Mouse (Mus musculus): ENCODE data around the gene Micall2. TPM values are rescaled to one million over a fixed set of nuclear protein-coding genes. Genes with fewer than 3 reads are reported as not detected.

Micall2 gene
- polyA plus RNA-seq, 1 experiment from 2014 or later, result 5.4 TPM

DNA sequence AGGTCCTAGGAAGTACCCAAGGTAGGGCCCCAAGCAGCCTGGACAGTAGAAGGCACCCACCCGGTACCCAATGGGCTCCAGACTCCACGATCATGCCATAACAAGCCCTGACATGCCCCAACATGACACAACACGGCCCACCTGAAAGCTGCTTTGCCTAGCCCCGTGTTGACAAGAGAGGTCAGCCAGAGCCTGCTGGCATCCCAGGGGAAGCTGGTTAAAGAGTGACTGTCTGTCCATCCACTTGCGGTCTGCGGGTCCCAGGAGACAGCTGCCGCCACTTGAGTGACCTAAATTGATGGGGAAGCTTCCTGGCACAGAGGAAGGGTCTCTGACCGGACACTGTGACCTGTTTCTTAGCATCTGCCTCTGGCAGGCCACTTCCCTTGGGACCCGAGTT is 13.0 kb downstream of the Micall2 start:
- H3K4me3 ChIP-seq (ENCODE audit: low read depth, low read length), result no peak overlapping the region
- 79% methylated on average over 9 of the region's 9 CpGs for WGBS
- no peak for DNase-seq (ENCODE audit: low spot score)
- H3K4me2 ChIP-seq (ENCODE audit: low read depth, low read length, severe bottlenecking), result no peak overlapping the region
- no peaks in the 10 kb centered on the region for H3K9me3 ChIP-seq (ENCODE audit: control insufficient read depth, low read length)
- ATAC-seq (replicated peaks; ENCODE audit: low FRiP score), result no peak
- no peaks in the 10 kb centered on the region for H3K36me3 ChIP-seq (ENCODE audit: control insufficient read depth, insufficient read depth, low read length)
- H3K27me3 ChIP-seq (ENCODE audit: control insufficient read depth, insufficient read depth, low read length), result no peaks in the 10 kb centered on the region
- H3K27ac ChIP-seq (ENCODE audit: low read depth, low read length), result no peak overlapping the region
- H3K4me1 ChIP-seq (replicated peaks; ENCODE audit: control insufficient read depth, insufficient read depth, low read length), result peaks cover 4% of the 10 kb centered on the region; the same call in 1 of the 2 replicates
- no peak overlapping the region for H3K9ac ChIP-seq (ENCODE audit: low read length)

DNA sequence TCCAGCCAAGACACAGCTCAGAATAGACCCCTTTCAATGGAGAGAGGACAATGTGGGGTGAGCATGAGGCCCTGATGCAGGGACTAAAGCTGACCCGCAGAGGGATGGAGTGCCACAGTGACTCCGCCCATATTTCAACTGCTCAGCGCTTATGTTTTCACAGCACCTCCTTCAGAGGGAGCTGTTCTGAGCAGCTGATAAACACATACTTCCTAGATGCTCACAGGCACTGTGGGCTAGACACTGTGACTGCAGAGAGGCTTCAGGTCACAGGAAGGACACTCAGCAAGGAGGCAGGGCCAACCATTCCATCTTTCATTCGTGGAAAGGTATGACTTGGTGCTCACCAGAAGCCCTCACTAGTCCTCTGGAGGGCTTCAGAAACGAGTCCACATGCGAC is 13.4 kb downstream of the Micall2 start:
- Histone ChIP-seq H3K9ac (ENCODE audit: low read length) (no peak overlapping the region), H3K9me3 (ENCODE audit: control insufficient read depth, low read length) (no peaks in the 10 kb centered on the region), H3K27ac (ENCODE audit: low read depth, low read length) (no peak overlapping the region), H3K27me3 (ENCODE audit: control insufficient read depth, insufficient read depth, low read length) (no peaks in the 10 kb centered on the region), H3K36me3 (ENCODE audit: control insufficient read depth, insufficient read depth, low read length) (no peaks in the 10 kb centered on the region), H3K4me3 (ENCODE audit: low read depth, low read length) (no peak overlapping the region), H3K4me1 (replicated peaks; ENCODE audit: control insufficient read depth, insufficient read depth, low read length) (peaks cover 4% of the 10 kb centered on the region; the same call in 1 of the 2 replicates), H3K4me2 (ENCODE audit: low read depth, low read length, severe bottlenecking) (no peak overlapping the region)
- DNase-seq (ENCODE audit: low spot score) (no peak), ATAC-seq (replicated peaks; ENCODE audit: low FRiP score) (no peak)
- WGBS, result 74% methylated on average over 6 of the region's 6 CpGs

DNA sequence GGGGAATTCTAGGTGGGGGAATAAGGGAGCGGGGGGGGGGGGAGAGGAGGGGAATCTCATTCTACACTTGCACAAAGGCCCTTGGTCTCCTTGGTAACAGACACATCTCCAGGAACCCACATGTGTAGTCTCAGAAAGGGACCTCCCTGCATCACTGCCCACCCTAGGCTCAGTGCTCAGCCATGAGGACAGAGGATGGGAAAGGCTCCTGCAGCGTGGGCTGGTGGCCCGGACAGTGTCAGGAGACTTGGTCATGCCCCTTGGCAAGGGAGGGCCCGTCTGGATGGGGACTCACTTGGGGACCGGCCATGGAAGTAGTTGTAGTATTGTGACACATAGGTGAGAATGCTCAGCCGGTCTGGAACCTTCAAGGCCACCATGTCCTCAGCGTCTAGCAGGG is 17.2 kb downstream of the Micall2 start:
- H3K4me2 ChIP-seq (ENCODE audit: low read depth, low read length, severe bottlenecking), result no peak overlapping the region
- H3K4me1 ChIP-seq (replicated peaks; ENCODE audit: control insufficient read depth, insufficient read depth, low read length), result no peaks in the 10 kb centered on the region
- no peak for DNase-seq (ENCODE audit: low spot score)
- no peaks in the 10 kb centered on the region for H3K9me3 ChIP-seq (ENCODE audit: control insufficient read depth, low read length)
- H3K36me3 ChIP-seq (ENCODE audit: control insufficient read depth, insufficient read depth, low read length), result no peaks in the 10 kb centered on the region
- 85% methylated on average over 7 of the region's 7 CpGs for WGBS
- H3K27ac ChIP-seq (ENCODE audit: low read depth, low read length), result no peak overlapping the region
- H3K9ac ChIP-seq (ENCODE audit: low read length), result no peak overlapping the region
- no peaks in the 10 kb centered on the region for H3K27me3 ChIP-seq (ENCODE audit: control insufficient read depth, insufficient read depth, low read length)
- no peak overlapping the region for H3K4me3 ChIP-seq (ENCODE audit: low read depth, low read length)
- ATAC-seq (replicated peaks; ENCODE audit: low FRiP score), result no peak

DNA sequence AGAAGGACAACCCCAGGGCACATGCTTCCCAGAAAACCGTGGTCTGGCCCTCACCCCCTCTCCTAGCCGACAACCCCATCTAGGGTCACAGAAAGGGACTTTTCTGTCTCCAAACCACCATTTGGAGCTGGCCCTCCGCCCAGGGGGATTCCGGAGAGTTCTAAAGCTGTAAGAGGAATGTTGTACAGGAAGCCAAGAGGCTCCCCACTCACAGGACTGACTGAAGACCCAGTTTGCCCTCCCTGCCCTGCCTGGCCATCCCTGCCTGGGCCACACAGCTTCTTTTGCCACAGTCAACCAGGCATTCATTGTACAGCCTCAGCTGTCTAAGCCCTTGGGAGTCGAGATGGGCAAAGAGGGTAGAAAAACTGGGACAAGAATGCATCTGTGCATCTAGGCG is 17.6 kb downstream of the Micall2 start:
- no peak for DNase-seq (ENCODE audit: low spot score)
- Histone ChIP-seq H3K27ac (ENCODE audit: low read depth, low read length) (no peak overlapping the region), H3K9me3 (ENCODE audit: control insufficient read depth, low read length) (no peaks in the 10 kb centered on the region), H3K4me1 (replicated peaks; ENCODE audit: control insufficient read depth, insufficient read depth, low read length) (no peaks in the 10 kb centered on the region), H3K27me3 (ENCODE audit: control insufficient read depth, insufficient read depth, low read length) (no peaks in the 10 kb centered on the region), H3K9ac (ENCODE audit: low read length) (no peak overlapping the region), H3K36me3 (ENCODE audit: control insufficient read depth, insufficient read depth, low read length) (no peaks in the 10 kb centered on the region), H3K4me2 (ENCODE audit: low read depth, low read length, severe bottlenecking) (no peak overlapping the region), H3K4me3 (ENCODE audit: low read depth, low read length) (no peak overlapping the region)
- ATAC-seq (replicated peaks; ENCODE audit: low FRiP score), result no peak
- WGBS, result 78% methylated on average over 6 of the region's 6 CpGs

DNA sequence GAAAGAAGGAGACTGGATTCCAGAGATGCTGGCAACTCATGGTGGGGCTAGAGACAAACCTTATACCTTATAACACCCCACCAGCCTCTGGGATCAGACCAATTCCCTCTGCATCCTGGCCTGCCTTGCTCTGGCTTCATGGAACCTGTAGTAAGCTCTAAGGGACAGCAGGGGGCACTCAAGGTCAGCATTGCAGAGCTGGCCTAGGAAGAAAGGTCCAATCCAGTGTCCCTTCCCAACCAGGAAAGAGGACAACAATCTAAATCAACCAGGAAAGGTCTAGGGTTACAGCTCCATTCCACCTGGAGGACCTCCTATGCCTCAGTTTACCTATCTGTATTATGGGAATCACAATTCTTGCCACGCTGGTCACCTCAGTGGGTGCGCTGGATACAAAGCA is 18.4 kb downstream of the Micall2 start:
- Histone ChIP-seq H3K4me1 (replicated peaks; ENCODE audit: control insufficient read depth, insufficient read depth, low read length) (no peaks in the 10 kb centered on the region), H3K9ac (ENCODE audit: low read length) (no peak overlapping the region), H3K27me3 (ENCODE audit: control insufficient read depth, insufficient read depth, low read length) (no peaks in the 10 kb centered on the region), H3K36me3 (ENCODE audit: control insufficient read depth, insufficient read depth, low read length) (no peaks in the 10 kb centered on the region), H3K27ac (ENCODE audit: low read depth, low read length) (no peak overlapping the region), H3K4me2 (ENCODE audit: low read depth, low read length, severe bottlenecking) (no peak overlapping the region), H3K4me3 (ENCODE audit: low read depth, low read length) (no peak overlapping the region), H3K9me3 (ENCODE audit: control insufficient read depth, low read length) (no peaks in the 10 kb centered on the region)
- no peak for ATAC-seq (replicated peaks; ENCODE audit: low FRiP score)
- peak; percentile 74 for DNase-seq (ENCODE audit: low spot score)
- WGBS, result 87% methylated on average over 2 of the region's 2 CpGs

DNA sequence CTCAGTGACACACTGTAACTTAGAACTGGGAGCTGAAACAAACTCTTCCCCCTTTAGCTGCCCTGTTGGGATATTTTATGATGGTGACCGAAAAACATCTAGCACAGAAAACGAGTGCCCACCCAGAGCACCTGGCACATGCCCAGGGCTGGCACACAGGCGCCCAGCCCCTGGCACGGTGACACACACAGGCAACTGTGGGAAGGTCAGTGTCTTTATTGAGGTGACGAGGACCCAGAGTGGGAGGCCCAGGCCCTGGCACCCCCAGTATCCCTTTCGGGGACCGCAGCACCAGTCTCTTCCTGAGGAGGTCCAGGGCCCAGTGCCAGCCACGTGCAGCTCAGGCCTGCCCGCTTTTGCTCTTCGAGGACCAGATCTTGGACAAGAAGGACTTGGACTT is 29.6 kb downstream of the Micall2 start:
- H3K36me3 ChIP-seq (ENCODE audit: control insufficient read depth, insufficient read depth, low read length), result no peaks in the 10 kb centered on the region; the same call in 1 of the 2 replicates
- DNase-seq (ENCODE audit: low spot score) (no peak), ATAC-seq (replicated peaks; ENCODE audit: low FRiP score) (no peak)
- no peaks in the 10 kb centered on the region for H3K4me1 ChIP-seq (replicated peaks; ENCODE audit: control insufficient read depth, insufficient read depth, low read length)
- H3K27me3 ChIP-seq (ENCODE audit: control insufficient read depth, insufficient read depth, low read length), result no peaks in the 10 kb centered on the region
- no peaks in the 10 kb centered on the region for H3K9me3 ChIP-seq (ENCODE audit: control insufficient read depth, low read length)
- WGBS, result 93% methylated on average over 10 of the region's 10 CpGs
- no peak overlapping the region for H3K9ac ChIP-seq (ENCODE audit: low read length)
- no peak overlapping the region for H3K4me3 ChIP-seq (ENCODE audit: low read depth, low read length)
- no peak overlapping the region for H3K4me2 ChIP-seq (ENCODE audit: low read depth, low read length, severe bottlenecking)
- no peak overlapping the region for H3K27ac ChIP-seq (ENCODE audit: low read depth, low read length)

DNA sequence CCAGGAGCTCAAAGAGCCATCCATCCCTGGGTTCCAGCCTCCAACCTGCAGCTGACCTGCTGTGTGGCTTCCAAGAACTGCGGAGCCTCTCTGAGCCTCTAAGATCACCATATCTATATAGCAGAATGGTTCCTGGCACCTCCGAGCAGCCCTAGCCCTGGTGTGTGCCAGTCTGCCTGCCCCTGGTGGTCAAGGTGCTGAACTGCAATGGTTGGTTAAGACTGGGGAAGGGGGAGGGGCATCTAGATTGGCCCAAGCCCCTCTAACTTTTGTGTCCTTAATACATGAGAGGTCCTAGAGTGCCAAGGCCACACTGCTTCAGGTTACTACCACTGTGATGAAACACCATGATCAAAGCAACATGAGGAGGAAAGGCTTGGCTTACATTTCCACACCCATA is 33.2 kb downstream of the Micall2 start:
- no peak overlapping the region for H3K27ac ChIP-seq (ENCODE audit: low read depth, low read length)
- ATAC-seq (replicated peaks; ENCODE audit: low FRiP score), result no peak
- no peak overlapping the region for H3K9ac ChIP-seq (ENCODE audit: low read length)
- H3K27me3 ChIP-seq (ENCODE audit: control insufficient read depth, insufficient read depth, low read length), result no peaks in the 10 kb centered on the region
- peak; percentile 68 for DNase-seq (ENCODE audit: low spot score)
- no peaks in the 10 kb centered on the region for H3K4me1 ChIP-seq (replicated peaks; ENCODE audit: control insufficient read depth, insufficient read depth, low read length)
- no peak overlapping the region for H3K4me2 ChIP-seq (ENCODE audit: low read depth, low read length, severe bottlenecking)
- no peaks in the 10 kb centered on the region for H3K36me3 ChIP-seq (ENCODE audit: control insufficient read depth, insufficient read depth, low read length)
- H3K4me3 ChIP-seq (ENCODE audit: low read depth, low read length), result no peak overlapping the region
- no peaks in the 10 kb centered on the region for H3K9me3 ChIP-seq (ENCODE audit: control insufficient read depth, low read length)
- 60% methylated on average over 2 of the region's 2 CpGs for WGBS

DNA sequence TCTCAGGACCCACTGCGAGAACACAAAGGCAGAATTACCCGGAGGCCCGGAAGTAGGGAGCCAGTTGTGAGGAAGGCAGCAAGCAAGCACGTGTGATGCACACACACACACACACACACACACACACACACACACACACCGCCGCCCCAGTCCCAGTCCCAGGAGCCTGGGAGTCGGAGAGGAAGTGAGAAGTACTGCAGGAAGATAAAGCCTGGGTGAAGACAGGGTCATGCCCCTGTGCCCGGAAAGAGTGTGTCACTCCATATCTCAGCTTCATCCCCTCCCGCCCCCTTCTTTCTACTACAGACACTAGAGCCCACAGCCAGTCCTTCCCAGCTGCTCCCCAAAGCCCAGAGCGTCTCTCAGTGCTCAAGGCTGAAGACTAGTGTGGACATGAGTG is 33.9 kb downstream of the Micall2 start:
- DNase-seq (ENCODE audit: low spot score), result no peak
- Histone ChIP-seq H3K4me2 (ENCODE audit: low read depth, low read length, severe bottlenecking) (no peak overlapping the region), H3K4me3 (ENCODE audit: low read depth, low read length) (no peak overlapping the region), H3K27me3 (ENCODE audit: control insufficient read depth, insufficient read depth, low read length) (no peaks in the 10 kb centered on the region), H3K9me3 (ENCODE audit: control insufficient read depth, low read length) (no peaks in the 10 kb centered on the region), H3K4me1 (replicated peaks; ENCODE audit: control insufficient read depth, insufficient read depth, low read length) (no peaks in the 10 kb centered on the region), H3K27ac (ENCODE audit: low read depth, low read length) (no peak overlapping the region), H3K36me3 (ENCODE audit: control insufficient read depth, insufficient read depth, low read length) (no peaks in the 10 kb centered on the region), H3K9ac (ENCODE audit: low read length) (no peak overlapping the region)
- 78% methylated on average over 10 of the region's 10 CpGs for WGBS
- ATAC-seq (replicated peaks; ENCODE audit: low FRiP score), result no peak

DNA sequence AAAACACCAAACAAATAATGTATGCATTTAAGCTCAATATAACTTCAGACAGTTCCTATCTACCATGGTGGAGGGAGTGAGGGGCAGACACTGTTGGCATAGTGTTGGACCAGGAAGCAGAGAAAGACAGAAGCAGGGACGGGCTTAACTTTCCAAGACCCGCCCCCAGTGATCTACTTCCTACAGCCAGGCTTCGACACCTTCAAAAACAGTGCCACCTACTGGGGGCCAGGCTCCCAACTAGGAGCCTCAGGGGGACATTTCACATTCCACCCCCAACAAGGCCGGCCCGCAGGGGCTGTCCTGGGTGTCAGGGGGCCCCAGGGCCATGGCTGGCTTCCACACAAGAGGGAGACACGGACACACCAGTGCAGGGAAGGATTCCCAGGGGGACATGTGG is 39.2 kb downstream of the Micall2 start:
- no peaks in the 10 kb centered on the region for H3K9me3 ChIP-seq (ENCODE audit: control insufficient read depth, low read length)
- H3K9ac ChIP-seq (ENCODE audit: low read length), result no peak overlapping the region
- WGBS, result 93% methylated on average over 6 of the region's 6 CpGs
- no peaks in the 10 kb centered on the region for H3K36me3 ChIP-seq (ENCODE audit: control insufficient read depth, insufficient read depth, low read length)
- no peak overlapping the region for H3K4me2 ChIP-seq (ENCODE audit: low read depth, low read length, severe bottlenecking)
- no peak overlapping the region for H3K27ac ChIP-seq (ENCODE audit: low read depth, low read length)
- H3K27me3 ChIP-seq (ENCODE audit: control insufficient read depth, insufficient read depth, low read length), result no peaks in the 10 kb centered on the region
- H3K4me1 ChIP-seq (replicated peaks; ENCODE audit: control insufficient read depth, insufficient read depth, low read length), result peaks cover 2% of the 10 kb centered on the region; the same call in 1 of the 2 replicates
- ATAC-seq (replicated peaks; ENCODE audit: low FRiP score) (no peak), DNase-seq (ENCODE audit: low spot score) (no peak)
- no peak overlapping the region for H3K4me3 ChIP-seq (ENCODE audit: low read depth, low read length)

All from forebrain, embryonic 11.5 days (tissue).